Mouse (Mus musculus) midbrain, embryonic 13.5 days (tissue): ENCODE measurements around the gene Cog2. TPM values are rescaled to one million over a fixed set of nuclear protein-coding genes. Genes with fewer than 3 reads are reported as not detected.

ENCODE experiments used
- ATAC-seq: fragments of 200-750 bp; cut with Nextera tagmentation; 2 replicates; pipeline ENCODE4 v1.8.0; 2017; ENCODE audit warnings: mild to moderate bottlenecking, moderate TSS enrichment, moderate library complexity
- H3K27ac ChIP-seq: fragments of 300-500 bp; sonication (generic); 2 replicates; pipeline ENCODE4 v1.5.1; 2015; ENCODE audit warnings: inconsistent platforms, mild to moderate bottlenecking, moderate library complexity
- H3K27me3 ChIP-seq: fragments of 300-500 bp; sonication (generic); 2 replicates; pipeline ENCODE4 v1.6.1; 2015; ENCODE audit warnings: mild to moderate bottlenecking, inconsistent platforms
- H3K36me3 ChIP-seq: fragments of 300-500 bp; sonication (generic); 2 replicates; pipeline ENCODE4 v1.6.1; 2015; ENCODE audit warnings: mild to moderate bottlenecking, inconsistent platforms
- H3K4me1 ChIP-seq: fragments of 300-500 bp; sonication (generic); replicated peaks from 2 replicates; pipeline ENCODE4 v1.6.1; 2015; ENCODE audit warnings: inconsistent platforms
- H3K4me2 ChIP-seq: fragments of 300-500 bp; sonication (generic); replicated peaks from 2 replicates; pipeline ENCODE4 v1.6.1; 2015; ENCODE audit warnings: moderate library complexity, mild to moderate bottlenecking, inconsistent platforms
- H3K4me3 ChIP-seq: fragments of 300-500 bp; sonication (generic); replicated peaks from 2 replicates; pipeline ENCODE4 v1.5.1; 2015; ENCODE audit warnings: mild to moderate bottlenecking, inconsistent platforms
- H3K9ac ChIP-seq: fragments of 300-500 bp; sonication (generic); replicated peaks from 2 replicates; pipeline ENCODE4 v1.6.1; 2015; ENCODE audit warnings: mild to moderate bottlenecking, inconsistent platforms
- H3K9me3 ChIP-seq: fragments of 300-500 bp; sonication (generic); 2 replicates; pipeline ENCODE4 v1.6.1; 2016; ENCODE audit warnings: mild to moderate bottlenecking, inconsistent platforms
- WGBS: fragments of 180-500 bp; shearing (Covaris S2); methylation state at CpG from one replicate; pipeline ENCODE4 v1.1.7; 2015; 5-methylcytosine and 5-hydroxymethylcytosine counted together
- polyA plus RNA-seq: library from polyadenylated mRNA; unstranded; fragments of >200 nt; fragmentation: Nextera tagmentation; extraction: Ambion mirVana; gene quantifications from 2 replicates; pipeline ENCODE4 v1.2.1, GENCODE M21; 2015

Cog2 gene
- polyA plus RNA-seq, 1 experiment from 2014 or later: 38.2 TPM

- H3K36me3 ChIP-seq: peaks cover 16% of the 10 kb centered on the region
- WGBS: 96% methylated on average over 6 of the region's 6 CpGs
- H3K9me3 ChIP-seq: no peaks in the 10 kb centered on the region
- H3K4me3 ChIP-seq: peak overlapping the region; percentile 77
- no peak for ATAC-seq
- no peak overlapping the region for H3K27ac ChIP-seq
- H3K4me1 ChIP-seq: peaks cover 25% of the 10 kb centered on the region
- H3K9ac ChIP-seq: peak overlapping the region; percentile 78; the same call in 1 of the 2 replicates
- 0 out of 2 replicates have a peak, but pooled peaks cover 4% of the 10 kb centered on the region for H3K27me3 ChIP-seq
- H3K4me2 ChIP-seq: peak overlapping the region; percentile 91
These were observed 1.4 kb downstream of the Cog2 start for GRCm38 (mm10) chr8:124521946-124522345.

DNA sequence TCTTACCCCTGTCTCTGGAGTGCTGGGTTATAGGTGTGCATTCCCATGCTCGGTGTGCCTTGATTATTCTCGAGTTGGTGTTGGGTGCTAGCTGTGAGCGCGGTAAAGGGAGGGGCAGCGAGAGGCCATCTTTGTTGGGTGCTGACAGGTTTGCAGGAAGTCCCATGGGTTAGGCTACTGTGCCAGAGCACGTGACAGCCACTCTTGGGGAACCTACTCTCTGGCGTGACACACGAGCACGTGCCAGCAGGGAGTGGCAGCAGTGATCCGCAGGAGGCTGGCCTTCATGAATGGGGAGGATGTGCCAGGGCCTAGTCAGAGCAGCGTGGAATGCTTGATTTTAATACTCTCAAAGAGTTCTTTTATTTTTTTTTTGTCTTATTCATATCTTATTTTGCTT lies 5.7 kb downstream of the Cog2 start:
- H3K4me1 ChIP-seq: peaks cover 20% of the 10 kb centered on the region
- ATAC-seq: no peak
- H3K27me3 ChIP-seq: no peaks in the 10 kb centered on the region
- 93% methylated on average over 11 of the region's 11 CpGs for WGBS
- no peak overlapping the region for H3K4me3 ChIP-seq
- H3K9me3 ChIP-seq: no peaks in the 10 kb centered on the region
- H3K9ac ChIP-seq: no peak overlapping the region
- H3K4me2 ChIP-seq: no peak overlapping the region
- no peak overlapping the region for H3K27ac ChIP-seq
- H3K36me3 ChIP-seq: peaks cover 49% of the 10 kb centered on the region

DNA sequence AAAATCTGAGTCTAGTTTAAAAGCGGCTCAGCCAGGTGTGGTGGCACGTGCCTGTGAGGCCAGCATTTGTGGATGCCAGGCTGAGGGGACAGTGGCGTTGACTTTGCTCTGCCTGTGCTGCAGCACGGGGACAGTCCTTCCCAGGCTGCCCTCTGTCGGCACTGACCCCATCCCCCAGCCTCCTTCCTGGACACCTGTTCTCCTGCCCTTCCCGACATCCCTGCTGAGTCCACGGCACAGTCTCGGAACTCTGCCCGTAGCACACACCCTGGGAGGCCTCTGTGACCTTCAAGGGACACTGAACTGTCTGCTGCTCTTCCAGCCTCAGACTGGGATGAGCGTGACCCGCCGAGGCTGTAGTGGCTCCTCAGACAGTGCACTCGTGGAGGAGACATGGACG lies 9.5 kb downstream of the Cog2 start:
- H3K27me3 ChIP-seq: no peaks in the 10 kb centered on the region
- H3K4me1 ChIP-seq: no peaks in the 10 kb centered on the region
- 91% methylated on average over 14 of the region's 14 CpGs for whole genome bisulfite sequencing
- no peaks in the 10 kb centered on the region for H3K9me3 ChIP-seq
- H3K27ac ChIP-seq: no peak overlapping the region
- H3K4me2 ChIP-seq: no peak overlapping the region
- no peak overlapping the region for H3K9ac ChIP-seq
- H3K4me3 ChIP-seq: no peak overlapping the region
- H3K36me3 ChIP-seq: peaks cover 87% of the 10 kb centered on the region
- no peak for ATAC-seq

DNA sequence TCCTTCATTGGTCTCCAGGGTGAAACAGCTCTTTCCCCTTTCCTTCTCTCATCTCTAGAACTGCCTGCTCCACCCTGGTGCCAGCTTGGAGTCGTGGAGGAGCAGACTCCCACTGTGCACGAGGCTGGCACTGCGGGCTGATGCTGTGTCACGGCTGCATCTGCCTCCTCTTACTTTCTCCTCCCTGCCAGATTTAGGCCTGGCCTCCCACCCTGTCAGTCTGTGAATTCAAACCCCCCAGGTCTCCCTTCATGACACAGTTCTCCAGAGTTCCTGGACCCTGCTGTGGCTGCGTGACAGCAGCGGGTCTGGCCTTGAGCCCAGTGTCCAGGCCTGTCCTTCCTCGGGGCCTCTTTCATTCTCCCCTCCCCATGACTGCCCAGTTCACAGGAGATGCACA lies 10.0 kb downstream of the Cog2 start:
- Histone ChIP-seq H3K9ac (no peak overlapping the region), H3K4me2 (no peak overlapping the region), H3K4me1 (no peaks in the 10 kb centered on the region), H3K4me3 (no peak overlapping the region), H3K27ac (no peak overlapping the region), H3K36me3 (peaks cover 89% of the 10 kb centered on the region), H3K9me3 (no peaks in the 10 kb centered on the region), H3K27me3 (no peaks in the 10 kb centered on the region)
- 92% methylated on average over 7 of the region's 7 CpGs for WGBS
- ATAC-seq: no peak

GRCm38 (mm10) chr8:124530996-124531395 lies 10.4 kb downstream of the Cog2 start:
- Histone ChIP-seq H3K4me3 (no peak overlapping the region), H3K36me3 (peaks cover 89% of the 10 kb centered on the region), H3K27me3 (no peaks in the 10 kb centered on the region), H3K27ac (no peak overlapping the region), H3K9ac (no peak overlapping the region), H3K4me2 (no peak overlapping the region), H3K4me1 (no peaks in the 10 kb centered on the region), H3K9me3 (no peaks in the 10 kb centered on the region)
- WGBS: 91% methylated on average over 4 of the region's 4 CpGs
- no peak for ATAC-seq

GRCm38 (mm10) chr8:124532626-124533025 lies 12.1 kb downstream of the Cog2 start:
- ATAC-seq: no peak
- whole genome bisulfite sequencing: 98% methylated on average over 3 of the region's 3 CpGs

DNA sequence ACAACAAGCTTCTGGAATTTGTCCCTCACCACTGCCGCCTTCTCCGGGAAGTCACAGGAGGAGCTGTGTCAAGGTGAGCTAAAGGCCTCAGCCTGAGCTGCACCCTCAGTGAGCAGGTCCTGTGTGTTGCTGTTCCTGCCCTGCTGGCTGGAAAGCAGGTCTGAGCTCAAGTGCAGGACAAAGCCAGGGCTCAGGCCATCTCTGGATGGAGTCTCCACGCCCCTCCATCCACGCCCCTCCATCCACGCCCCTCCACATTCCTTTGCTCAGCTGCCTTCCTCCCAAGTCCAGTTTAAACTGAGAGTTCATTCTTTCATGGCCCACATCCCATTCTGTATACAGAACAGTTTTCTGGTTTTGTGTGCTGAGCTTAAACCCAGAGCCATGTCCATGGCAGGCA lies 14.9 kb downstream of the Cog2 start:
- no peak overlapping the region for H3K27ac ChIP-seq
- no peak overlapping the region for H3K4me3 ChIP-seq
- no peaks in the 10 kb centered on the region for H3K9me3 ChIP-seq
- H3K27me3 ChIP-seq: no peaks in the 10 kb centered on the region
- 96% methylated on average over 5 of the region's 5 CpGs for WGBS
- H3K4me2 ChIP-seq: no peak overlapping the region
- ATAC-seq: no peak
- H3K4me1 ChIP-seq: no peaks in the 10 kb centered on the region
- H3K36me3 ChIP-seq: peaks cover 92% of the 10 kb centered on the region
- H3K9ac ChIP-seq: no peak overlapping the region

More at GRCm38 (mm10) chr8:124532626-124533025, 12.1 kb downstream of the Cog2 start:
- Histone ChIP-seq H3K27me3 (no peaks in the 10 kb centered on the region), H3K4me2 (no peak overlapping the region), H3K4me3 (no peak overlapping the region), H3K9ac (no peak overlapping the region), H3K9me3 (no peaks in the 10 kb centered on the region), H3K4me1 (no peaks in the 10 kb centered on the region), H3K27ac (no peak overlapping the region), H3K36me3 (peaks cover 82% of the 10 kb centered on the region)

GRCm38 (mm10) chr8:124540906-124541305 lies 20.3 kb downstream of the Cog2 start:
- Histone ChIP-seq H3K4me3 (no peak overlapping the region), H3K4me2 (no peak overlapping the region), H3K4me1 (no peaks in the 10 kb centered on the region), H3K27me3 (no peaks in the 10 kb centered on the region), H3K36me3 (peaks cover 92% of the 10 kb centered on the region), H3K27ac (no peak overlapping the region), H3K9ac (no peak overlapping the region), H3K9me3 (no peaks in the 10 kb centered on the region)
- 96% methylated on average over 12 of the region's 12 CpGs for WGBS
- no peak for ATAC-seq

DNA sequence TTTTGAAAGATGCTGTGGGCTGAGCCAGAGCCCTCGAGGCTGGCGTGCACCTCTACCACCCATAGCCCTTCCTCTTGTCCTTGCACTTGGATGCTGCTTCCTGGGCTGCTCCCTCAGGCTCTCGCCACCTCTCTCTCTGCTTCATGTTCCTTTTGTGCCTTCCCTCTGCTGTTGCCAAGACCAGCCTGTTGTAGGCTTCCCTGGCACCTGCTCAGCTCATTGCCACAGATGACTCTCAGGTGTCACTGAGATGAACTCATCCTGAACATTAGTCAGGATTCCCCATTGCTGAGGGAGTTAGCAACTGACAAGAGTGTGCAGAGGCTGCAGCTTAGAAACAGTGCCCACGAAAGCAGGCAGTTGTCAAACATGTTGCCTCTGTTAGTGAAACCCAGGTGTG lies 21.4 kb downstream of the Cog2 start:
- ATAC-seq: no peak
- Histone ChIP-seq H3K9me3 (no peaks in the 10 kb centered on the region), H3K4me2 (no peak overlapping the region), H3K27ac (no peak overlapping the region), H3K4me1 (no peaks in the 10 kb centered on the region), H3K4me3 (no peak overlapping the region), H3K36me3 (peaks cover 96% of the 10 kb centered on the region), H3K9ac (no peak overlapping the region), H3K27me3 (no peaks in the 10 kb centered on the region)
- WGBS: 94% methylated on average over 4 of the region's 4 CpGs

DNA sequence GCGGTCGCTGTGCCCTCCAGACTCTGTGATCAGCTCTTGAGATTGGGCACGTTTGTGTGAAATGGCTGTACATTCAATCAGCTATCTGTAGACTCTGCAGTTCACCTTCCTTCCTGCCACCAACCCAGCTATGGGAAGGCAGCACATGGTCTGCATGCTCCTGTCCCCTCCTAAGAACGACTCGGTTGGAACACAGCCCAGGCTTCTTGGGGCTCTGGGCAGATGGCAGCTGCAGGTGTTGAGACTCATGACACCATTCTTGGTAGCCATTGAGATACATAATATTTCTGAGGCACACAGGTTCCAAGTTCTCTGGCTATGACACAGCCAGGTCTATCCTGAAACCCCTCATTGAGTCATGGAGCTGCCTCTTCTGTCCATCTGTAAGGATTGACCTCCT lies 22.7 kb downstream of the Cog2 start:
- ATAC-seq: no peak
- WGBS: 96% methylated on average over 5 of the region's 5 CpGs
- Histone ChIP-seq H3K27ac (no peak overlapping the region), H3K4me3 (no peak overlapping the region), H3K9me3 (no peaks in the 10 kb centered on the region), H3K36me3 (peaks cover 98% of the 10 kb centered on the region), H3K4me1 (no peaks in the 10 kb centered on the region), H3K9ac (no peak overlapping the region), H3K27me3 (no peaks in the 10 kb centered on the region), H3K4me2 (no peak overlapping the region)

GRCm38 (mm10) chr8:124546371-124546770 lies 25.8 kb downstream of the Cog2 start:
- H3K27me3 ChIP-seq: no peaks in the 10 kb centered on the region
- H3K9me3 ChIP-seq: no peaks in the 10 kb centered on the region
- no peak for ATAC-seq
- peaks cover 96% of the 10 kb centered on the region for H3K36me3 ChIP-seq
- H3K4me1 ChIP-seq: no peaks in the 10 kb centered on the region
- 96% methylated on average over 6 of the region's 6 CpGs for WGBS
- H3K27ac ChIP-seq: no peak overlapping the region
- H3K4me3 ChIP-seq: no peak overlapping the region
- no peak overlapping the region for H3K9ac ChIP-seq
- no peak overlapping the region for H3K4me2 ChIP-seq

GRCm38 (mm10) chr8:124546815-124547214 lies 26.2 kb downstream of the Cog2 start:
- Histone ChIP-seq H3K27me3 (no peaks in the 10 kb centered on the region), H3K4me1 (no peaks in the 10 kb centered on the region), H3K27ac (no peak overlapping the region), H3K9me3 (no peaks in the 10 kb centered on the region), H3K36me3 (peaks cover 96% of the 10 kb centered on the region), H3K4me3 (no peak overlapping the region), H3K9ac (no peak overlapping the region), H3K4me2 (no peak overlapping the region)
- ATAC-seq: no peak
- WGBS: 89% methylated on average over 7 of the region's 7 CpGs

DNA sequence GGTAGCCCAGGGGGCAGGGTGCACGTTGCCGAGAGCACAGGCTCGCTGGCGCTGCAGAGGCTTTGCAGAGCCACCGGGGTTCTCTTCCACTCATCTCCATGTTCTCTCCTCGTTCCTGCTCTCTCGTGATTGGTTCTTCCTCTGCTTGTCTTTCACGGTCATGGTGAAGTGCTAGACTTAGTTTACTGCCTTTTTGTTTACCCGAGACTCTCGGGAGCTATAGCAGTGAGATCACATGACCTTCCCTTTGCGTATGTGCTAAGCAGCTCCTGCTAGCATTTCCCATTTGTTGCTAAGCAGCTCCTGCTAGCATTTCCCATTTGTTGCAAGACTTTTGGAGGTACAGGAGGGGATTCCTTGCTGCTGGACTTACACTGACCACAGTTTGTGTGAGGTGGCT lies 26.7 kb downstream of the Cog2 start:
- ATAC-seq: no peak
- H3K9ac ChIP-seq: no peak overlapping the region
- no peaks in the 10 kb centered on the region for H3K9me3 ChIP-seq
- H3K4me1 ChIP-seq: no peaks in the 10 kb centered on the region
- no peak overlapping the region for H3K27ac ChIP-seq
- no peaks in the 10 kb centered on the region for H3K27me3 ChIP-seq
- H3K36me3 ChIP-seq: peaks cover 96% of the 10 kb centered on the region
- no peak overlapping the region for H3K4me2 ChIP-seq
- H3K4me3 ChIP-seq: no peak overlapping the region
- 87% methylated on average over 11 of the region's 11 CpGs for WGBS
